Mouse (Mus musculus) CH12F3 (cell line): ENCODE measurements around the gene Acaca.

Experiments used
- in situ Hi-C: fragments of 300-500 bp; cut with MboI; formaldehyde crosslinking; loops from 2 replicates; pipeline ENCODE4 v1.14.3; 2020; ENCODE audit warnings: low sequenced_read_pairs

The Acaca gene

DNA sequence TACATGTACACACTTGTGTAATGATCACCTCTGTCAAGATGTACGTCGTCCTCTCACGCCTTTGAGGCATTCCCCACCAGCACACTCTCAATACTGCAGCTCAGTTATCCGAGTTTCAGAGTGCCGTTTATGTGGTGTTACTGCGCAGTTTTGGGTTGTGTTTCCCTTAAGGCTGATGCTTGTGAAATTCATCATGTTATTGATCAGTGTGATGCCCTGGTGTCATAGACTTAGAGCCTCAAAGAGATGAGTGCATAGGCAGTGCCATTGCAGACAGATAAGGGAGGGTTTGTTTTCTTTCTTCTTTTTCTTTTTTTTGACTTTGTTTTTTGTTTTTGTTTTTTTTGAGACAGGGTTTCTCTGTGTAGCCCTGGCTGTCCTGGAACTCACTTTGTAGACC lies 81.4 kb downstream of the Acaca start:
- in situ Hi-C loops = no loop called here

- in situ Hi-C loops = no loop called here
These were observed 89.5 kb downstream of the Acaca start for GRCm38 (mm10) chr11:84218951-84219350.

GRCm38 (mm10) chr11:84243562-84243961 lies 114.1 kb downstream of the Acaca start:
- in situ Hi-C loops = no loop called here

DNA sequence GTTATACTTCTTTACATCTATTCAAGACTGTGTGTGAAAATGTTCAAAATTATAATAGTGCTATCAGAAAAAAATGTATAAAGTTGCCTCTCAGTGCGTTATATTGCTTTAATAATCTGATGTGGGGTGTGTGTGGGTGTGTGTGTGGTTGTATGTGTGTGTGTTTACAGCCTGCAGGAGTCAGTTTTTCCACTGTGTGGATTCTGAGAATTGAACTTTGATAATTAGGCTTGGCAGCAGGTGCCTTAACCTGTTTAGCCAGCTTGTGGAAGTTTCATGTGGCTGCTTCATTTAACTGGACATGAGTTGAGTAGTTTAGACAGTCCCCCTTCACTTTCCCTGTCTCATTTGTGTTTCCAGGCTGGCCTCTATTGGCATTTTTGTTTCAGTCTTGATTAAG lies 117.9 kb downstream of the Acaca start:
- in situ Hi-C loops = no loop called here

DNA sequence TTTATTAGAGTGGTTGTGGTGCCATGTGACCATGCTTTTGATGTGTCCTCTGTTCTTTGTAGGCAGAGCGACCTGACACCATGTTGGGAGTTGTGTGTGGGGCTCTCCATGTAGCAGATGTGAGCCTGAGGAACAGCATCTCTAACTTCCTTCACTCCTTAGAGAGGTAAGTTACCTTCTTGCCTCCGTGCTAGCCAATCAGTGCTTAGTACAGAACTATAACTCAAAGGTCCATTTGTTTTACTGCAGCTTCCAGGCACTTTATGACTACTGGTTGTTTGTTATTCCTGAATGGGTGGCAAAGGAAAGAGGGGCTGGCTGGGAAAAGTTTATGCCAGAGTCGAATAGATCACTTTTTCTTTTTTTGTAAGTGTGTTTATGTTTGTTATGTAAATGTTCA lies 121.7 kb downstream of the Acaca start:
- in situ Hi-C loops = loop anchor here (25.0 kb wide), 1 partner anchor 561 kb away; the partner anchor contains the start of gene Mrm1

DNA sequence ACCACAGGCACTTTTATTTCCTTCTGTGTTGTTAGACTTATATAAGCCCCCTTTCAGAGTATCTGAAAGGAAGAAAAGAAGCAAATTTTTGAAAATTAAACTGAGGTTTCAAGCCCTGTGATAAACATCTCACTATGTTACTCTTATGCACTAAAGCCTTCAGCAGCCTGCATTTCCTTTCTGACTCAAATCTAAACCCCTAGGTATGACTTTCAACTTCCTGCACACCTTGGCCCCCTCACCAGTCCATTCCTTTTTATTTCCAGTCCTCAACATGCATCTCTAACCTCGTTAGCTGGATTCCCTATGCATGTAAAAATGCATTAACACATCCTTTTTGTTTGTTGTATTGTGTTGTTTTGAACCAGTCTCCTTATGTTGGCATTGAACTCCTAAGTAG lies 123.0 kb downstream of the Acaca start:
- in situ Hi-C loops = loop anchor here (25.0 kb wide), 1 partner anchor 560 kb away; the partner anchor contains the start of gene Mrm1

- in situ Hi-C loops = loop anchor here (25.0 kb wide), 1 partner anchor 556 kb away; the partner anchor contains the start of gene Mrm1
These were observed 126.4 kb downstream of the Acaca start for GRCm38 (mm10) chr11:84255879-84256278.

GRCm38 (mm10) chr11:84258053-84258710 lies 128.7 kb downstream of the Acaca start:
- in situ Hi-C loops = loop anchor here (25.0 kb wide), 1 partner anchor 554 kb away; the partner anchor contains the start of gene Mrm1

GRCm38 (mm10) chr11:84264490-84264889 lies 135.0 kb downstream of the Acaca start:
- in situ Hi-C loops = loop anchor here (25.0 kb wide), 1 partner anchor 548 kb away; the partner anchor contains the start of gene Mrm1

GRCm38 (mm10) chr11:84268068-84268467 lies 138.6 kb downstream of the Acaca start:
- in situ Hi-C loops = loop anchor here (25.0 kb wide), 1 partner anchor 544 kb away; the partner anchor contains the start of gene Mrm1

DNA sequence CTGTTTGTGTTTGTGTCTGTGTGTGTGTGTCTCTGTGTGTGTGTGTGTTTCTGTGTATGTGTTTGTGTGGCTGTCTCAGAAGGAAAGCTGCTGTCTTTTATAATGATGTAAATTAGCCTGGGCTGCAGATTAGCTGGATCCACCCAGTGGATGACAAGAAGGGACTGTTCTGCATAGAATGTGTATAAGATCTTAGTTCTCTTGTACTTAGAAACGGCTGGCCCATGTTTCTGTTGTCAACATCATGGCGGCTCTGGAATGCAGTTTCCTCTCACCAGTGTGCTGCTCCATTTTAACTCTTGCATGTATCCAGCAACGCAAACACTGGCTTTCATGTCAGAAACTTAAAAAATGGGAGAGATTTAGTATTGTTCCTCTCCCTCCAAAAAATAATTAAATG lies 141.0 kb downstream of the Acaca start:
- in situ Hi-C loops = loop anchor here (25.0 kb wide), 1 partner anchor 542 kb away; the partner anchor contains the start of gene Mrm1

GRCm38 (mm10) chr11:84271948-84272347 lies 142.5 kb downstream of the Acaca start:
- in situ Hi-C loops = loop anchor here (25.0 kb wide), 1 partner anchor 540 kb away; the partner anchor contains the start of gene Mrm1

- in situ Hi-C loops = loop anchor here (25.0 kb wide), 1 partner anchor 540 kb away; the partner anchor contains the start of gene Mrm1
These were observed 143.1 kb downstream of the Acaca start for GRCm38 (mm10) chr11:84272574-84272973.

GRCm38 (mm10) chr11:84276979-84277378 lies 147.5 kb downstream of the Acaca start:
- in situ Hi-C loops = no loop called here

DNA sequence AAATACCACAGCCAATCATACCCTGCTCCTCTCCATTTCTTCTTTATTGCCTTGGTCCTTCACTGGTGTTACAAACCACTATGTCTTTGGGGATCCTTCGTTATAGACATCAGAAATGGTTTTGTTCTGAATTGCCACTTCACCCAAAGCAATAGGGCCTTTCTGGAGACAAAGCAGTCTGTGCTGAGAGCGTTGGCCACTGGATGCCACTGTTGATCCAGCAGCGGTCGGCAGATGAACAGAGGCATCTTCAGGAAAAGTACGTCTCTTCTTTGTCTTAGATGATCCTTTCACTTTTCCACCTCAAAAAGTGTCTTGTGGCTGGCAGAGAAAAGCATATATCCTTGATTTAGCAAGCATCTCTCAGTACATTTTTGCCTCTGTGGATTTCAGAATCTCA lies 151.8 kb downstream of the Acaca start:
- in situ Hi-C loops = no loop called here

DNA sequence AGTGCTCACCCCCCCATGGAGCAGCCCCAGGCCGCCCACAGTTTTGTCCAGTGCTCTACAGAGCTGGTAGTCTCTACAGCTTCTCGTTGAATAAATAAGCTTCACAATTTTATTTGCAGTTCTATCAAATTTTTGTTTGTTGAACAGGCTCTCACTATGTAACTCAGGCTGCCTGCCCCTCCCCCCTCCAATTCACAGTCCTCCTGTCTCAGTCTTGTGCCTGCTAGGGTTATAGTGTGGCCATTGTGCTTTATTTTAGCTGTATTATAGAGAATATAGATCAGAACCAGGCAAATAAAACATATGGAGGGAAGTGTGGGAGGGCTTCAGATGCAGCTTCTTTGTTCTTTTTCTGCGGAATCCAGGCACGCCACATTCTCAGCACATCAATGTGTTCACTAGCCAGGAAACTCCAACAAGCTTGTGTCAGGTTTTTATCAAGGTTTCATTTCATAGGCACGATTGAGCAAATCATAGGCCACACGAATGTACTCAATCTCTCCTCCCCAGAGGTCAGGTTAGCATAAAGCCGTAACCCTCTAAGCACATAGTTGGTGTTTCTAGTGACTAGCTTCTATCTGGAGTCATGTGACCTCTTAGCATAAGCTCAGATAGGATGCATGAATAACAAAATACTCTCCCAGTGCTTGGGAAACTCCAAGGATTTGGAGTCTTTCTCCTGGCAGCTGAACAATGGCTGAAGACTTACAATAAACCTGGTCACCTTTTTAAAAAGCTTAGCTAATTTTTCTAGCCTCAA lies 153.7 kb downstream of the Acaca start:
- in situ Hi-C loops = no loop called here

DNA sequence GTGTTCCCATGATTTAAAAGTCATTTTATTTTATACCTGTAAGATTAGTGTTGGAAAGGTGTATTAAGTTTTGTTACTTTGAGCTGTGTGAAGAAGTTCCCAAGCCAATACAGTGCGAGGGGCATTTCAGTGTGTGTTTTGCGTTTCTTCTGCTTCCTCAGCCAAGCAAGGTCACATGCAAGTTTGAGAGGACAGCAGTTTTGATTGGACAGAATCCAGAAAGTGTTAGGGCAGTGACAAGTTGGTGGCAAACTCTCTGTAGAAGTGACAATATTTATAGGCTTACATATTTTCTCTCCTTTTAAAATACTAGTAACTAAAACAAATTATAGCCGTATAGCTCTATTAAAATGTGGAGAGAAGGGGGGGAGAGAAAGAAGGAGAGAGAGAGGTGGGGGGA lies 161.3 kb downstream of the Acaca start:
- in situ Hi-C loops = no loop called here

GRCm38 (mm10) chr11:84292532-84292931 lies 163.1 kb downstream of the Acaca start:
- in situ Hi-C loops = no loop called here

- in situ Hi-C loops = no loop called here
These were observed 163.8 kb downstream of the Acaca start for GRCm38 (mm10) chr11:84293288-84293687.

GRCm38 (mm10) chr11:84296337-84296736 lies 166.9 kb downstream of the Acaca start:
- in situ Hi-C loops = no loop called here

DNA sequence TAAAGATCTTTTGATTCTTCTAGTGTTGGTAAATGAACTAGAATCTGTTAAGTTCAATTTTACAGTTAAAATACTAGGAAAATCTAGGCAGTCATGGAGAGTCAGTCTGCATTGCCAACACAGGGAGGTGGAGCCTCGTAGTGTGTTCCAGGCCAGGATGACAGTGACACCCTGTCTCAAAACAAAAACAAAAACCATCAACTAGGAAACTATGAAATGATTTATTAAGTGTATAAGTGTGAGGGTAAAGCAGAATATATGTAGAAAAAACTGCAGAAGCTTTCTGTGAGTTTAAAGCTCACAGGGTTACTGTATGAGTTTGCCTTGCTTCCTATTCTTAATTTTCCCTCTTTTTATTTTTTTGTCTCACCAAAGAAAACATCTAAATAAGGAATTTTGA lies 176.0 kb downstream of the Acaca start:
- in situ Hi-C loops = no loop called here
